ENCODE assay signal across 19 mouse cellular contexts in the genomic region with DNA sequence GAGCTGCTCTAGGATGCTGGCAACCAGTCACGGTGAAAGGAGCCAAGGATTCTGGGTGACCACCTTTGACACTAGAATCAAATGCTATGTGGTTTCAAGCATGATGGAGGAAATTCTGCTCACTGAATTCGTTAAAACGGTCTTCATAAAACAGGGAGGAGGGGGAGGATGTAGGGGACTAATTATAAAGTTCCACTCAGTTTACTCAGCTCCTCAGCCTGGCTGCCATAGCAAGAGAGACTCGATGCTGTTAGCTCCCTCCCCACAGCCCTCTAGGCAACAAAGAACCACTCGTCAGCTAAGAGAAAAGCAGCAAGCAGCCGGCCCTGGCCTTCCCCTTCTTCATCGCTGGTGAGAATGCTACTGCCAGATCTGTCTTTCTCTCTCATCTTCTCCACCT.
A peak's percentile ranks its signal among the peaks of the same experiment; 100 is the strongest.
DNase-seq lines count a peak whose midpoint lies in the region; ATAC-seq lines count a peak whose summit lies in the region.
"Had no signal": no experiment of that assay in that cellular context is flagged by ENCODE, and none has a peak within 500 bp of the region (broad histone marks: within the 10 kb centered on the region; RNA-seq: fewer than 3 reads in every experiment).

No protein-coding gene starts in this region.

- H3K4me3 ChIP-seq in neural tube, embryonic 12.5 days, result no peak overlapping the region
- H3K4me3 ChIP-seq in limb, embryonic 10.5 days, result no peak overlapping the region
- H3K4me3 ChIP-seq: liver, embryonic 12.5 days; megakaryocyte, embryonic 14.5 days had no signal

- H3K27ac ChIP-seq in neural tube, embryonic 12.5 days, result peak overlapping the region; percentile 39; the same call in 1 of the 2 replicates
- H3K27ac ChIP-seq in limb, embryonic 10.5 days, result 0 out of 2 replicates have a peak overlapping the region, but pooled peaks have one; percentile 30
- H3K27ac ChIP-seq: liver, embryonic 12.5 days; stomach, postnatal 0 days had no signal

- DNase-seq in frontal cortex, postnatal 14 days (ENCODE audit: low spot score in 2 of 2), result no peak
- no peak for DNase-seq in neural tube, embryonic 10.5 days (ENCODE audit: extremely low spot score, low spot score)
- no peak for DNase-seq in limb, embryonic 10.5 days (ENCODE audit: low spot score)
- DNase-seq in liver, result no peak
- no peak for DNase-seq in right cerebral cortex, postnatal 4 days
- no peak for DNase-seq in right cerebral cortex, adult 18-20 months
- DNase-seq: adrenal gland, postnatal 36 days; cerebellum, postnatal 14 days; gastrocnemius, postnatal 10 days; heart, postnatal 10 days; layer of hippocampus, adult 9-11 months; retina, postnatal 1 day; thymus, postnatal 25 days had no signal

- peaks cover 50% of the 10 kb centered on the region for H3K4me1 ChIP-seq in neural tube, embryonic 12.5 days
- peaks cover 25% of the 10 kb centered on the region for H3K4me1 ChIP-seq in limb, embryonic 10.5 days

- H3K36me3 ChIP-seq in neural tube, embryonic 12.5 days, result no peaks in the 10 kb centered on the region
- no peaks in the 10 kb centered on the region for H3K36me3 ChIP-seq in limb, embryonic 10.5 days
- H3K36me3 ChIP-seq: liver, embryonic 12.5 days had no signal

- no peaks in the 10 kb centered on the region for H3K9me3 ChIP-seq in neural tube, embryonic 12.5 days
- no peaks in the 10 kb centered on the region for H3K9me3 ChIP-seq in limb, embryonic 10.5 days (replicated peaks)
- H3K9me3 ChIP-seq: liver, embryonic 12.5 days; megakaryocyte, embryonic 14.5 days had no signal

- H3K4me2 ChIP-seq in neural tube, embryonic 12.5 days (replicated peaks), result no peak overlapping the region
- H3K4me2 ChIP-seq: liver, embryonic 12.5 days had no signal

- peak; percentile 9; the same call in 1 of the 2 replicates for ATAC-seq in frontal cortex, adult (ENCODE audit: low TSS enrichment)
- ATAC-seq in neural tube, embryonic 12.5 days (ENCODE audit: low FRiP score, low read depth), result no peak
- ATAC-seq: liver, embryonic 12.5 days had no signal

- 48% methylated on average over 7 of the region's 7 CpGs for WGBS in neural tube, embryonic 12.5 days
- 68% methylated on average over 7 of the region's 7 CpGs for WGBS in limb, embryonic 10.5 days

- H3K9ac ChIP-seq in neural tube, embryonic 12.5 days, result peak overlapping the region; percentile 13; the same call in 1 of the 2 replicates
- H3K9ac ChIP-seq: liver, embryonic 12.5 days had no signal

- no peaks in the 10 kb centered on the region for H3K27me3 ChIP-seq in neural tube, embryonic 12.5 days (replicated peaks)
- H3K27me3 ChIP-seq in limb, embryonic 10.5 days (ENCODE audit: low read depth, poor library complexity, severe bottlenecking), result no peaks in the 10 kb centered on the region
- H3K27me3 ChIP-seq: CH12.LX; liver, embryonic 12.5 days; megakaryocyte, embryonic 14.5 days had no signal
